Mouse (Mus musculus) kidney, adult 2 months (tissue): Measurements from ENCODE around the gene Pola1. TPM values are rescaled to one million over a fixed set of nuclear protein-coding genes. Genes with fewer than 3 reads are reported as not detected.
"Not testable (repeated sequence)": the region's sequence is repeated elsewhere in the genome, so short reads cannot be mapped to it uniquely, and the experiment has no call there.

Experiments
- DNase-seq: peaks from one replicate; pipeline ENCODE4 v3.0.0; 2021
- H3K27ac ChIP-seq: fragments of 200-500 bp; 2 replicates; pipeline ENCODE4 v1.5.1; 2012; ENCODE audit warnings: low read depth, low read length, control low read depth, inconsistent platforms; ENCODE audit not compliant: insufficient read depth
- H3K27me3 ChIP-seq: fragments of 200-500 bp; replicated peaks from 2 replicates; pipeline ENCODE4 v1.6.1; 2012; ENCODE audit warnings: mild to moderate bottlenecking, moderate library complexity, low read length, inconsistent platforms; ENCODE audit not compliant: control insufficient read depth, insufficient read depth
- H3K36me3 ChIP-seq: fragments of 200-500 bp; 2 replicates; pipeline ENCODE4 v1.6.1; 2012; ENCODE audit warnings: mild to moderate bottlenecking, moderate library complexity, low read length, inconsistent platforms; ENCODE audit not compliant: control insufficient read depth, insufficient read depth
- H3K4me1 ChIP-seq: fragments of 200-500 bp; 2 replicates; pipeline ENCODE4 v1.6.1; 2011; ENCODE audit warnings: low read length; ENCODE audit not compliant: control insufficient read depth, insufficient read depth
- H3K4me3 ChIP-seq: fragments of 200-500 bp; 2 replicates; pipeline ENCODE4 v1.5.1; 2011; ENCODE audit warnings: mild to moderate bottlenecking, low read depth, low read length, control low read depth; ENCODE audit not compliant: insufficient read depth
- CTCF ChIP-seq: fragments of 200-500 bp; conservative IDR thresholded peaks from 2 replicates; pipeline ENCODE4 v1.5.1; 2011; ENCODE audit warnings: low read depth, mild to moderate bottlenecking, control low read depth, low read length, moderate library complexity, mixed read lengths; ENCODE audit not compliant: insufficient read depth, insufficient read length
- POLR2A ChIP-seq: fragments of 200-500 bp; IDR thresholded peaks from one replicate; pipeline ENCODE4 v1.6.1; 2011; ENCODE audit warnings: low read depth, low read length, control low read depth
- WGBS: fragments of 180-500 bp; shearing (Covaris S2); methylation state at CpG from one replicate; pipeline ENCODE4 v1.1.7; 2018; 5-methylcytosine and 5-hydroxymethylcytosine counted together
- polyA plus RNA-seq: library from polyadenylated mRNA; depleted of rRNA; stranded (reverse); fragments of >200 nt; gene quantifications from 2 replicates; pipeline ENCODE4 v1.2.3, GENCODE M21; 2012

Pola1 gene
- polyA plus RNA-seq, 1 experiment, result 0.45 TPM

DNA sequence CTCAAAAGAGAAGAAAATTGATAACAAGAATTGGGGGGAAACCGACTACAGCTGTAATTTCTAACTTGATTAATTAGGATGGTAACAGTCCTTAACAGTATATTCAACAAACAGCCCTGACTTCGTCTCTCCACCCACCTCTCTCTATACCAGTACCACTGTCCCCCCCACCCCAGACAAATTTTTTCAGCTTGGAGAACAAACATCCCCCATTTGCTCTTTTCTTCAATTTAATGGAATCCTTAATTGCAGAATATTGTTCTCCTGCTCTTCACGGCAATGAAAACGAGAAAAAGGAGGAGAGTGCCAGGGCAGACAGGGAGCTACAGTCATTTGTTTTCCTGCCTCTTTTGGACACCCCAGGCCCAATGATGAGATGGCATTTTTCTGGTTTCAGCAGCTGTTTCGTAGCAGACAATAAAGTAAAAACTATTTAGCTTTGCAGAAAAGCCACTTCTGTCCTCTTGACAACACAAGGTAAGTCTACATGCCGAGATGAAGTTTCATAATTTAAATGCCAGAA, 202.2 kb downstream of the Pola1 start:
- Histone ChIP-seq H3K27ac (no peak overlapping the region), H3K27me3 (no peaks in the 10 kb centered on the region), H3K36me3 (no peaks in the 10 kb centered on the region), H3K4me1 (no peaks in the 10 kb centered on the region), H3K4me3 (no peak overlapping the region)
- 84% methylated on average over 6 of the region's 6 CpGs for WGBS
- TF ChIP-seq POLR2A, result no peak
- TF ChIP-seq CTCF, result no peak
- DNase-seq, result no peak

DNA sequence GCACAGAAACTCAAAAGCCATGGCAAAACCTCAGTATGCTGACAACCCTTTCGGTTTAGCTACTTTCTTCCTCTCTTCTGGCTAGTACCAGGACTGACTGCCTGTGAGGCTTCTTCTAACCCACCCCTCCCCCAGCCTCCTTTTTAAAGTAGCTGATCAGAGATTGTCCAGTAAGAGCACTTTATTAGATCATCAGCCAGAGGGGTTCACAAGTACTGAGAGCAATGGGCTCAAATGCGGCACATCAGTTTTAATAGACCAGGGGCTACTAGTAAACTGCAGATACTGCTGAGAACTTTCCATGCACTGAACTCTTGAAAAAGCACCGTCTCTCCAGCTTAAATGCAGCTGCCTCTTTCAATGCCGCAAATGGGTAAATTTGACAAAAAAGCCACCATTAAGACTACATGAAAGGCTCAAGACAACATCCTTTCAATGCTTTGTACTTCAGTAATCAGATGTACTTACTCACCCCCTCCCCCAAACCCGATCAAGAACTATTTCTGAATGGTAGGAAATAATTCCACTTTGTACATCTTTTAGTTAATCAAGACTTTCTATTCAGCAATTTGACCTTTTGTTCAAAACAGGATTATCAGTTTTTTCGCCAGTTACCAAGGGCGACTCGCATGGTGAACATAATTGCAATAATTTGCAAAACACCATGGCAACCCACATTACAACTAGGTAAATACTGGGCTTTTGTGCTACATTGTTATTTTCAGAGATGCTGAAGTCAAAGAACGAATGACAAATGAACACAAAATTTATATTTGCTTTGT, 202.8 kb downstream of the Pola1 start:
- H3K4me1 ChIP-seq, result no peaks in the 10 kb centered on the region
- H3K36me3 ChIP-seq, result no peaks in the 10 kb centered on the region
- H3K27ac ChIP-seq, result no peak overlapping the region
- 91% methylated on average over 9 of the region's 9 CpGs for WGBS
- TF ChIP-seq POLR2A, result no peak
- no peak for TF ChIP-seq CTCF
- DNase-seq, result no peak
- H3K4me3 ChIP-seq, result no peak overlapping the region
- no peaks in the 10 kb centered on the region for H3K27me3 ChIP-seq

DNA sequence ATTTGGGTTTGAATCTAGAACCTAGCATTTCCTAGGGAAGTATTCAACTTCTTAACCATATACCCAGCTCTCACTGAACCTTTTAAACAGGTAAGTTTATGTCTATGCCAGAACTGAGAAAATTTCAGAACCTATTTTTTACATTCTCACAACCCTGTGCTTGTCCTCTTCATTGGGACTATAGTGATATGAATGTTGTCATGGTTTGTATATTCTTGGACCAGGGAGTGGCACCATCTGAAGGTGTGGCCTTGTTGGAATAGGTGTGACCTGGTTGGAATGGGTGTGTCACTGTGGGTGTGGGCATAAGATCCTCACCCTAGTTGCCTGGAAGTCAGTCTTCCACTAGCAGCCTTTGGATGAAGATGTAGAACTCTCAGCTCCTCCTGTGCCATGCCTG, 231.1 kb downstream of the Pola1 start:
- H3K4me1 ChIP-seq, DNase-seq: not testable (repeated sequence)

DNA sequence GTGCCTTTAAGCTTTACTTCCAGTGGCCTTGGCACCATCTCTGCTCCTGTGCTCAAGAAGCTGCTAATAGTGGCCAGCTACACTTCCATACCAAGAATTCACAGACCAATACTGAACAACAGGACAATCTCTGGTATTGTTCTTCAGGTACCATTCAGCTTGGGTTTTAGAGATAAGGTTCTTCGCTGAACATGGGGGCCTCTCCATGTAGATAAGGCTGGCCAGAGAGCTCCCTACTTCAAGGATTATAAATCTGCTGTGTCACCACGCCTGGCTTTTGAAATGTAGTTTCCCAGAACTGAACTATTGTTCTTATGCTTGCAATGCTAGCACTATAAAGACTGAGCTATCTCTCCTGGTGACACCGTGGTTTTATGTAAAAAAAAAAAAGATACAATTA, 234.9 kb downstream of the Pola1 start:
- Histone ChIP-seq H3K4me1 (no peaks in the 10 kb centered on the region), H3K36me3 (no peaks in the 10 kb centered on the region), H3K27me3 (no peaks in the 10 kb centered on the region), H3K27ac (no peak overlapping the region), H3K4me3 (no peak overlapping the region)
- 91% methylated on average over 3 of the region's 3 CpGs for WGBS
- no peak for DNase-seq
- TF ChIP-seq POLR2A (no peak), CTCF (no peak)

More for the DNA sequence above, 231.1 kb downstream of the Pola1 start:
- not testable (repeated sequence) for H3K4me3 ChIP-seq, H3K36me3 ChIP-seq, H3K27me3 ChIP-seq, H3K27ac ChIP-seq

DNA sequence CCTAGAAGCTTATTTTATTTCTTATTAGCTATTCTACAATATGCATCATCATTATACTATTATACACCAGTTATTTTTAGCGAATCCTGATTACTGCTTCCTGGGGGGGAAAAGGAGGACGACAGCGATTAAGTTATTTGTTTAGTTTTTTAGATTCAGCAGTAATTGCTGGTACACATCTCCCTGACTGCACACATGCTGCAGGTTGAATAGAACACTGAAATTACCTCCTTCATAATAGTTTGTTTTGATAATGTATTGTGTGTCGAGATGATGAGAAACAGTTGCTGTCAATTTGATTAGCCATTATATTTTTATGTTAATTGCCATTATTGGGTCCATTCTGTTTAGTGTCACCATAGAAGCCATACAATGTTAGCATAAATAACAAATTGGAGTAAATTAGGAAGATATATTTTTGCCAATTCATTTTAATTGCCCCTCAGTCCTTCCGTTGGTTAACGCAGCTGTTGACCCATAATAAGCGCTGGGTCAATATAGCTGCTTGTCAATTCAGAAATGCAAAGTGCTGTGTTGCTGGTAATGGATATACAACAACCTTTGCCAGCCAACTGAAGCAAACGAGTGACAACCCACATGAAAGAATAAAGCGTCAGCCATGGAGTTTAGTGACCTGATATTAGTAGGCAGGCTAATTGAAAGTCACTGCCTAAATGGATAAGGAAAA, 254.5 kb downstream of the Pola1 start:
- Histone ChIP-seq H3K4me1 (no peaks in the 10 kb centered on the region), H3K4me3 (no peak overlapping the region), H3K36me3 (no peaks in the 10 kb centered on the region), H3K27me3 (no peaks in the 10 kb centered on the region), H3K27ac (no peak overlapping the region)
- DNase-seq, result no peak
- 83% methylated on average over 9 of the region's 9 CpGs for WGBS
- TF ChIP-seq CTCF, result no peak
- TF ChIP-seq POLR2A, result no peak

DNA sequence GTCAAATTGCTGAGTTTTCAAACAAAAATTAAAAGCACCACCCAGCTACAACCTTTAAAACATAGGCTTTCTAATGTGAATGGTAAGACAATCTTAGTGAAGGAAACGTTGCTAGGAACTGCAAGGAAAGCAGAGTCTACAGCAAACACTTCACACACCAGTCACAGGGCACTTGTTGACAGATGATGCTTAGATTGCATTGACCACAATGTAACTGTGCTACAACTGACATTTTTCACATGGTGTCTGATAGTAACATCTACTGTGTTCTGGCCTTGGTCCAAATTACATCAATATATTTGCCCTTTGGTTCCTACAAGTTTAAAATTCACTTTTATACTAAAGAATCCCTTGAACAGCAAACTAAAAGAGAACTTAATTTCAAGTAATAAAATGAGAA, 258.5 kb downstream of the Pola1 start:
- H3K4me3 ChIP-seq, result no peak overlapping the region
- H3K27ac ChIP-seq, result no peak overlapping the region
- no peak for DNase-seq
- no peaks in the 10 kb centered on the region for H3K36me3 ChIP-seq
- no peaks in the 10 kb centered on the region for H3K27me3 ChIP-seq
- H3K4me1 ChIP-seq, result no peaks in the 10 kb centered on the region
- 79% methylated on average over 1 of the region's 1 CpGs for WGBS
- TF ChIP-seq CTCF (no peak), POLR2A (no peak)

DNA sequence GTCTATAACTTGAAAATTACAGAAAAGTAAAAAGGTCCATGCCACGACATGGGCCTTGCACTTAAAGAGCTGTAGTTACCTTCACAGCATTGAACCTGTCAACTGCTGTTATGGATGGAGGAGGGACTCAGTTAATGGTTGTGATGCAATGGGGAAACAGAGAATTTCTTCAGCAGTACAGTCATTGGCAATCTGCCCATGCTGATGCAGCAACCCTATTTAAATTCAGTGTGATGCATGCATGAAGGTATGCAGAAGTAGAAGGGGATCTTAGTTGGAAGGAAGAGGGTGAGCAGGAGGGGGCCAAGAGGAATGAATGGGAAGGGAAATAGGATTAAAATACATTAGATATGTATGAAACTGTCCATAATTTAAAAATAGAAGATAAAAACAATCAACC, 262.2 kb downstream of the Pola1 start:
- no peak for DNase-seq
- no peak overlapping the region for H3K27ac ChIP-seq
- no peak for TF ChIP-seq CTCF
- no peak for TF ChIP-seq POLR2A

More for the DNA sequence above, 262.2 kb downstream of the Pola1 start:
- 92% methylated on average over 1 of the region's 1 CpGs for WGBS
- Histone ChIP-seq H3K36me3 (no peaks in the 10 kb centered on the region), H3K4me3 (no peak overlapping the region), H3K27me3 (no peaks in the 10 kb centered on the region), H3K4me1 (no peaks in the 10 kb centered on the region)
